Mouse (Mus musculus) lung, adult 2 months (tissue): Measurements from ENCODE around the gene Aebp1.

Experiments used
- CTCF ChIP-seq: fragments of 200-500 bp; IDR thresholded peaks from 2 replicates; pipeline ENCODE4 v1.5.1; 2011; ENCODE audit warnings: mild to moderate bottlenecking, low read length, control low read depth; ENCODE audit not compliant: insufficient read depth
- POLR2A ChIP-seq: fragments of 200-500 bp; IDR thresholded peaks from 2 replicates; pipeline ENCODE4 v1.6.1; 2011; ENCODE audit warnings: low read depth, mild to moderate bottlenecking, control low read depth, low read length, borderline replicate concordance; ENCODE audit errors: extremely low read depth

DNA sequence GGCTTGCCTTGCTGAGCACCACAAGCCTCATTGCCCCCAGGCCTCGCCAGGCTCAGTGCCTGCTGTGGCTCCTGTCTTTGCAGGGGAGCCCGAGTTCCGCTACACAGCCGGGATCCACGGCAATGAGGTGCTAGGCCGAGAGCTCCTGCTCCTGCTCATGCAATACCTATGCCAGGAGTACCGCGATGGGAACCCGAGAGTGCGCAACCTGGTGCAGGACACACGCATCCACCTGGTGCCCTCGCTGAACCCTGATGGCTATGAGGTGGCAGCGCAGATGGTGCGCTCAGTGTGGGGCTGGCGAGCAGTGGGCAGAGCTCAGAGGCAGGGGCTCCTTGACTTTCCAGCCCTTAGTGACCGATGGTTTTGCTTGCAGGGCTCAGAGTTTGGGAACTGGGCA is 7.6 kb downstream of the Aebp1 start:
- TF ChIP-seq POLR2A = no peak
- no peak for TF ChIP-seq CTCF
